Mouse (Mus musculus) left cerebral cortex, postnatal 4 days (tissue): ENCODE measurements around the gene Trim69. TPM values are rescaled to one million over a fixed set of nuclear protein-coding genes. Genes with fewer than 3 reads are reported as not detected.

Experiments used
- DNase-seq: peaks from one replicate; pipeline ENCODE4 v3.0.0-alpha.2; 2022
- intact Hi-C: fragments of 180-260 bp; cut with DNase I; formaldehyde crosslinking; loops from one replicate; pipeline ENCODE4 v1.15.1; 2025
- total RNA-seq, 2 experiments: library from RNA; stranded (reverse); gene quantifications; 2 replicates each; pipeline ENCODE4 v1.2.3; 2021

Trim69 gene
- total RNA-seq, 2 experiments from 2014 or later = not detected

DNA sequence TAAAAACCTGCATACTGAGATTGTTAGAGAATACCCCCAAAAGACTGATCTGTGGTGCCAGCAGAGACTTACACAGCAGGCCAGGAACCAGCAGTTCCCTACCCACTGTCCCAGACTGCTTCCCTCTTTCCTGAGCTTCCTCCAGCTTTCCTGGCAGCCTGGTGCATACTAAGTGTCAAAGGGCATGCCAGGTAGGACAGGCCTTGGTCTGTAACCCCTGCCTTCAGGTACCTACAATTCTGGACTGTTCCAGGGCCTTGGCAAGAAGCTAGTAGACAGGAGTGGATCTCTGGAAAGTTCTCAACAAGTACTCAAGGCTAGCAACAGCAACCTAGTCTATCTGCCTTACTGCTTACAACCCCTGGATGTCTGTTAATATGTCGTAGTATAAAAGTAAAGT, 9.3 kb upstream of the Trim69 start:
- DNase-seq = no peak
- intact Hi-C loops = no loop called here

DNA sequence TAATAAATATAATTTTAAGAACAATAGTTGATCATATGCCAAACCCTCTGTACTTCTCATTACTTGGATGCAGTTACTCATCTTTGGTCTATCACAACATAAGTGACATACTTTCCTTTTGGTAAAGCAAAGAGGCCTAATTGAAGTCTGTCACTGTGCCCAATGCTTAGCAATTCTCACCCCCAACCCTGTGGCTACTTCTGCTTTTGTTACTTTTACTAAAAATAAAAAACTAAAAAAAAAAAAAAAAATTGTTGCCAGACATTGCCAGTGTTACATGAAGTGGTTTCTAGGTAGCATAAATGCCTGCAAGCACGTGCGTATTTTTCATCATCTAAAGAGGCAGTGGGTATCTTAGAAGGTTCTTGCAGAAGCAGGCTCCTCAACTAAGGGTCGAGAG, 7.7 kb upstream of the Trim69 start:
- DNase-seq = no peak
- intact Hi-C loops = no loop called here

DNA sequence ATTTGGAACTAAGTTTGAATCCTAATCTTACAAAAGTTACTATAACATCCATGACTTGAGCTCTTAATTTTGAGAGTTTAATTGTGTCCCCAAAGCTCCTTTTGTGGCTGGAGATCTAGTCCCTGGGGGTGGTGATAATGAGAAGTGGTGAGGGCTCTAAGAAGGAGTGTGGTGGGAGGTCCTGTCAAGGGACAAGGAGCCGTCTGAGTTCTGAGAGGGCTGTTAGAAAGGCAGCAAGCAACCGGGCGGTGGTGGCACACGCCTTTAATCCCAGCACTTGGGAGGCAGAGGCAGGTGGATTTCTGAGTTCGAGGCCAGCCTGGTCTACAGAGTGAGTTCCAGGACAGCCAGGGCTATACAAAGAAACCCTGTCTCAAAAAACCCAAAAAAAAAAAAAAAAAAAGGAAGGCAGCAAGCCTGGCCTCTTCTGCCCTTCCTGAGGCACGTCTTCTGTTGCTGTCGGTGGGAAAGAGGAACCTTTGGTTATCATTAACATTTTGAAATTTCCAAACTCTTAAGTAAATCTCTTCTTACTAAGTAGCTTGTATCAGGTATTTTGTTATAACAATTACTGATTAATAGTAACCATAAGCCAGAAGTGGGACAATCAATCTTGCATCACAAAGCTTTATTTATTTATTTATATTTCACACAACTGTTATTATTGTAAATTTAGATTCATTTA, 6.7 kb upstream of the Trim69 start:
- intact Hi-C loops = no loop called here
- DNase-seq = no peak

DNA sequence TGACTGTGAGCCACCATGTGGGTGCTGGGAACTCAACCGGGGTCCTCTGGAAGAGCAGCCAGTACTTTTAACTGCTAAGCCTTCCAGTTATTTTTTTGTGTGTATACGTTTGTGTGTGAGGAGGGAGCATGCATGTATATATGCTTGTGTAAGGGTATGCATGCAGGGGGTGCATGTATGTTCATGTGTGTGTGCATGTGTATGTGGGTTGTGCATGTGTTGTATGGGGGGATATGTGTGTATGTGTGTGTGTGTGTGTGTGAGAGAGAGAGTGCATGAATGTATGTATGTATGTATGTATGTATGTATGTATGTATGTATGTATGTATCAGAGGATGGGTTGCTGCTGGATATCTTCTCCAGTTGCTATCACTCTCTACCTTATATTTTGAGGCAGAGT, 6.0 kb upstream of the Trim69 start:
- intact Hi-C loops = no loop called here
- no peak for DNase-seq

DNA sequence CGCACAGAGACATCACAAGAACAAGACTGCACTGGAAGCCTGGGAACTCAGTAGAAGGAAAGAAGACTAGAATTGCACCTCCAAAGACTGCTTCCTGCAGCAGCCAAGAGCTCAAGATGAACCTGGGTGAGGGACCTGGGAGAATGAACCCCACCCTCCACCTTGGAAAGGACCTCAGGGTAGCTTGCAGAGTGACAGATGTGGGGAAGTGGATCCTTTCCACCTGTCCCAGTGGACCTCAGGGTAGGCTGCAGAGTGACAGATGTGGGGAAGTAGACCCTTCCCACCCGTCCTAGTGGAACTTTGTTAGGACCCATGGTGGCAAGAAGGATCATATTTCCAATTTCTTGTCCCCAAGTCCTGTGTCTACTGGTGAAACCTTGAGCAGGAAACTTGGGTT, 5.2 kb upstream of the Trim69 start:
- no peak for DNase-seq
- intact Hi-C loops = no loop called here

DNA sequence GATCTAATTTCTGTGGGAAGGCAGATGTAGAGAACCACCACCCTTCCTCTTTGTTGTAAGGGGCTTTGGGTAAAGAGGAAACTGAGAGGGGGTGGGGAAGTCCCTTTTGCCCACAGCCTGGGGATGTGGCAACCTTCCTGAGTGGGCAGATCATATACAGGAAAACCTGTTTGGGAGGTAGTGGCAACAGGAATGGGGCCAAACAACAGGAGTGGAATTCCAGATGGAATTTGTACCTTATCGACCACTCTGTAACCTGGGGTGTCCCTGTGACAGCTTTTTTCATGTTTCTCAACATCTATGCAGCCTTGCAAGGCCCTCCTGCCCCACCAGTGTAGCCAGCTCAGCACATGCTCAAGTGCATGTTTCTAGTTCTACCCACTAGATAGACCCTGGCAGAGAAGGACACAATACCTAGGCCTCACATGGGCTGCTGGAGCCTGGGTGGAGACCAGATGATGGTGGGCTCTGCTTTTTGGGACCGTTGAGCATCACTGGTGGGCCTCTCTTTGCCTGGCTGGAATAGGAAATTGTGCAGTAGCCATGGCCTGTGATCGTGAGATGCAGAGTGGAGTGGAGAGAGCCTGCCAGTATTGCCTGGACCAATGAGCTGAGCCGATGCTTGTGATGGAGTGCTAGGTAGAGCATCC, 4.3 kb upstream of the Trim69 start:
- DNase-seq = no peak
- intact Hi-C loops = no loop called here

DNA sequence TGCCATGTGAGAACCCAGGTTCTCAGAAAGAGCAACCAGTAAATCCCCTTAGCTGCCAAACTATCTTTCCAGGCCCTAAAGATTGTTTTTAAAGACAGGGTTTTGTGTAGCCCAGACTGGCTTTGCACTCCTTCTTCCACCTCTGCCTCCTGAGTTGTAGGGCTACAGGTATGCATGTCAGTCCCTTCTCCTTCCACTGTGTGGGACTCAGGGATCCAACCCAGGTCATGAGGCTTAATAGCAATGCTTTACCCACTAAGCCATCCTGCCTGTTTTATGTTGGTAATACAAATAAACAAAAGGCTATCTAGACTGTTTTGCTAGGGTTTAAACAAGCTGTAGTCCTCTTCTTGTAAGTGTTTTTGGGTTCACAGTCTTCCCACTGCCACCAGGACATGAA, 2.9 kb upstream of the Trim69 start:
- intact Hi-C loops = no loop called here
- DNase-seq = no peak

DNA sequence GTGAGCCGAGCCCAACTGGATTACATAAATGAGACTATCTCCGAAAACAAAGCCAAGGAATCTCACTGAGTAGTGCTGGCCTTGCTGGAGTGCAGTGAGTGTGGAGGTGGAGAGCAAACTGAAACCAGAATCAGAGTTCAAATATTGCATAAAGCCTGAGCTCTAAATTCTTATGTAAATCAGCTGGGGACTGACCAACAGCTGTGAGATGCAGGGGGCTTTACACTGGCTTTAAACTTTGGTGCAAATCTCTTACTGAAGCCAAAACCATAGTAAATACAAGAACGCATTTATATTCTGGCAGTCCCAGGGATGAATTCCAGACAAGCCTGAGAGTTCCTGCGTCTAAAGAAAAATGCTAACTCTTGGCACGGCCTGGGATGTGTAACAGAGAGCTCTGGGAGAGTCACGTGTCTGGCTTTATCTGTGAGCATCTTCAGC, 2.1 kb upstream of the Trim69 start:
- intact Hi-C loops = no loop called here
- no peak for DNase-seq

DNA sequence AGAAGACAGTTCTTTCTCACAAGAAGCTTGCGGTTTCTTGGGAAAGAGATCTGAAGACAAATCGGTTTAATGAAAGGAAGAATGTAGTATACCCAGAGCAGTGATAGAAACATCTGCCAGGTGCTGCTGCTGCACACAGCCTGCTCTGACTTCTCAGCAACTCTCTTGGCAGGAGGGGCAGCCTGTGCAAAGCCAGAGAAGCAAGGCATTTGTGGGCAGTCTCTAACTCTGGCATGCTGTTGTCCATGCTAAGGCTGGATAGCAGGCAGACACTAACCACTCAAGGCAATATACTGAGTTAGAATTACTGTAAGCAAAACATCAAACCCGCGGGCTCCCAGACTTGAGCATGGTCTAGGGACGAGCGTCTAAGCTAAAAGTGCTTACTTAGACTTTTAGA, 833 bp upstream of the Trim69 start:
- intact Hi-C loops = loop anchor here (5.0 kb wide), 1 partner anchor 87 kb away; no protein-coding TSS in a partner anchor
- no peak for DNase-seq

DNA sequence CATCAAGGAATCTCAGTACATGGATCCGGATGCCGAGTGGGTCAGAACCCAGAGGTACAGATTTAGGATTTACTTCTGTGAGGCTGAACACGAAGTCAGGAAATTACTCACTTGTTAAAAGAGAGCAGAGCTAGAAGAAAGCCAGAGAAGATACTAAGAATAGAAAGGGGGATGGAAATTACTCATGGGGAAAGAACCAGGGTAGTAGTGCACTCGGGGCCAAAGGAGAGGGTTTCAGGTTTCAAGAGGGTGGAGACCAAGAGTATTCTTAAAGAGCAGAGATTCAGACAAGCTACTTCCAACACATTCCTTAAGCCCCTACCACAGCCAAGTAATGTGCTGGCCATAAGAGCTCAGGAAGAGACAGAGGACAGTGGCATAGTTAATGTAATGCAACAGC, 1.0 kb downstream of the Trim69 start:
- intact Hi-C loops = loop anchor here (5.0 kb wide), 1 partner anchor 89 kb away; no protein-coding TSS in a partner anchor
- DNase-seq = no peak

DNA sequence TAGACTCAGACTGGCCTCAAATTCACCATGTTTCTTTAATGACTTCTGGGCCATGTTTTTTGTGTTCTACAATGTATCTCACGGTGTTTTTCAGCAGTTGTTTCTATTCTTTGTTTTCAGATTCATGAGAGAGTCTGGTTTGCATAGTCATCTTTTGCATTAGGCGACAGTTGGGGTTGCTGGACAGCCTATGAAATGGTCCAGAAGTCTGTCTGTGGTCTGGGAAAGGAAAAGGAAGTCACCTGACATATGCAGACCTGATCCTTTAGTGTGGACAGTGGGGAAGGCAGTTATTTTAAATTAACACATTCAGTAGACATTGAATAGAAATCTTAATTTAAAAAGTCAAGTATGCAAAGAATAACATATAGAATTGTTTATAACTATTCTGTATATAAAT, 2.0 kb downstream of the Trim69 start:
- intact Hi-C loops = loop anchor here (5.0 kb wide), 1 partner anchor 90 kb away; no protein-coding TSS in a partner anchor
- DNase-seq = no peak

DNA sequence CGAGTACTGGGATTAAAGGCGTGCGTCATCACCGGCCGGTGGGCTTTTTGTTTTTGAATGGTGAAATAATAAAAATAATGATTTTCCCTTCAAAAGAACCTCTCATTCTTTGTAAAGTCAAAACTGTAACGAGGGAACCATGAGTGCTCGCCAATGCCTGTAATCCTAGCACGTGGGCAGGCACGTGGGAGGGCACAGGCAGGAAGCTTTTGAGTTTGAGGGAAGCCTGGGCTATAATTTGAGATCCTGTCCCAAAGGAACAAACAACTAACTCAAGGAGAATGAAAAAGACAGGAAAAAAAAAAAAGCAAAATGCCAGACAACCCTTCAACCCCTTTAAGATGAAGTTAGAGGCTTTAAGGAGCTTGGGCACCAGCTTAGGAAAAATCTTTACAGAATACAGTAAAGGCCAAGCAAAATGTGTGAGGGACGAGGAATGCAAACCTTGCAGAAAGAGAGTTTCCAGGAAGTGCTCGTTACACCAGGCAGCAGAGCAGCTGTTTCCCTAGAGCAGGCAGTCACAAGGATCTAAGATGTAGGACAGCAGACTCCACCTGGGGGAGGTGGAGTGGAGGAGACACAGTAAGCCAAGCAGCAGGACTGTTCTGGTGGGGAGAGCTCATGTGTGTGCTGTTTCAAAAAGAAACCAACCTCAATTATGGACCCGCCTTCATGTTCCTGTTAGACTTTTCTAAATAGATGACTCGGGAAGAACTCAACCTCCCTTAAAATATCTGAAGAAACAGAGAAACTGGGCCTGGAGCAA, 3.1 kb downstream of the Trim69 start:
- no peak for DNase-seq
- intact Hi-C loops = loop anchor here (5.0 kb wide), 1 partner anchor 91 kb away; no protein-coding TSS in a partner anchor

DNA sequence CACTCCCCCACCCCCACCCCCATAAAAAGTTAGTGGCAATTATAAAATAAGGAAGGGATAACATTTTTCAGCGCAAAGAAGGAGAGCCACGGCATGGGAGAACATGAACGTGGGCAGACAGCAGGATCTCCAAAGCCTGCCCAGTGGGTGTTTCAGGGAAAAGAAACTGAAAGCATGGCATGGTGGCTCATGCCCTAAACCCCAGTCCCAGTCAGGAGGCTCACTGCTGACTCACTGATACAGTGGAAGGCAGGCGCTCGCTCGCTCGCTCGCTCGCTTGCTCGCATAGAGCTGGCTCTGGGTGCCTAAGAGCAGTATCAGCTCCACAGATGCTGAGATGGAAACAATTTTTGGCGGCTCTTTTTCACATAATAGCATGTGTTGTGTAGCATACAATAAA, 3.8 kb downstream of the Trim69 start:
- intact Hi-C loops = loop anchor here (5.0 kb wide), 1 partner anchor 92 kb away; no protein-coding TSS in a partner anchor
- DNase-seq = no peak

DNA sequence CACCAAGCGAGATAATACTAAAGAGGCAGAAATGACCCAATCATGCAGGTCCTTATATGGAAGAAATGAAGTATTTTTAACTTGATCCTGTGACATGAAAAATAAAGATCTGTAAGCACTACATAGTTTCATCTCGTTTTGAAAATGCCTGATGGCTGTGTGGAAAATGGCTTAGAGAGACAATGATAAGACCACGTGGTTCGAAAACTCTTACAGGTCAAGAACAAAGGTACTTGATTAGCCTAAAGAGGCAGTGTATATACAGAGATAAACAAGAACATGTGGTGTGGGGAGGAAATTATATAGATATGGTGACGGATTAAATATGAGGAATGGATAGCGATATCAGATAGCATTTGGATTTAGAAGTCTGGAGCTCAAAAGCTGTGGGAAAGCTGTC, 10.8 kb downstream of the Trim69 start:
- no peak for DNase-seq
- intact Hi-C loops = no loop called here

DNA sequence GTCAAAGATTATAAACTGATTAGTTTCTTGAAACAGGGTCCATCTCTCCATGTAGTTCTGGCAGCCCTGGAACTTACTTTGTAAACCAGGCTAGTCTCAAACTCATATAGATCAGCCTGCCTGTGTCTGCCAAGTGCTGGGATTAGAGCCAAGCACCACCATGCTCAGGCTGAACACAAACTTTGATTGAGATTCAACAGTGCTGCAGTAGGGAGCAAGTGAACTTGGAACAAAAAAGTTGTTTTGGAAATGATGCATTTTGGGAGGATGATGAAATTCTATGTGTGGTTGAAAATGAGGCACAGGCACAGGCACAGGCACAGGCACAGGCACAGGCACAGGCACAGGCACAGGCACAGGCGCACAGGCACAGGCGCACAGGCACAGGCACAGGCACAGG, 11.7 kb downstream of the Trim69 start:
- DNase-seq = peak; percentile 10
- intact Hi-C loops = no loop called here

DNA sequence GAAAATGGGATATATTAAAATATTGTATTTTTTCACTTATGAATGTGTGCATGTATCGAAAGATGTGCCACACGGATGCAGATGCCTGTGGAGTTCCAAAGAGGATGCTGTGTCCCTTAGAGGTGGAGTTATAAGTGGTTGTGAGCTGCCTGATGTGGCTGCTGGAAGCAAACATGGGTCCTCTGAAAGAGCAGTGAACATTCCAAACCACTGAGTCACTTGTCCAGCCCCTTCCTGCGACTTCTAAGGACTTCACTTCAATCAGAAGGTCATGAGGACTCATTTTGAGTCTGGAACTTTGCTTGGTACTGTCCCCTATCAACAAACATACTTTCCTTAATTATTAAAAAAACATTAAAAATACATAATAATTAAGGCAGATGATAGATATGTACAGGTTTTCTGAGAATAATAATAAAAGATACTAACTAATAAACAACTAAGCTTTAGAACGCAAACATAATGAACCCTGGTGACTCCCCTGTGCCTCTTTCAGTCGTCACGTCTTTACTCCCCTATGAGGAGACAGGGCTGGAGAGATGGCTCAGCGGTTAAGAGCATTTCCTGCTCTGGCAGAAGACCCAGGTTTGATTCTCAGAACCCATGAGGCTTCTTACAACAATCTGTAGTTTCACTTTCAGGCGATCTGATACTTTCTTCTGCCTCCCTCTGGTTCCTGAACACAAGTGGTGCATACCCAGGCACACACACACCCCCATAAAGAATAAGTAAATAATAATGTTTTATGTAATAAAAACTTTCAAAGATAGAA, 19.7 kb downstream of the Trim69 start:
- DNase-seq = no peak
- intact Hi-C loops = loop anchor here (10.0 kb wide), 1 partner anchor 375 kb away; no protein-coding TSS in a partner anchor

DNA sequence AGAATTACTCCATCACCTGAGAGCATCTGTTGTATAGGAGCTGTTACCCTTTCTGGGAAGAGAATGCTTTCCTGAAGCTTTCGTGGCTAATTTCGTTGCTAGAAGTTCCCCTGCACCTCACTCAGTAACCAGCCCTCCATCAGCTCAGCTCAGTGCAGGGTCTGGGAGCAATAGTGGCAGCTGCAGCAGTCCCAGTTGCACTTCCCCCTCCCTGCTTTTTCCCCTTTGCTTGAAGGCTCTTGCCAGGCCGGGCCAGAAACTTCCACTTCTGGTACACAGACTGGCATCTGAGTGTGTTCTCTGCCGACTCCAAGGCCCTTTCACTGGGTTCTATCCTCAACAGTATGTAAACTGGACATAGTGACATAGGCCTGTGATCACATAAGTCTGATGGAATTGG, 24.6 kb downstream of the Trim69 start:
- intact Hi-C loops = loop anchor here (10.0 kb wide), 1 partner anchor 370 kb away; no protein-coding TSS in a partner anchor
- no peak for DNase-seq

DNA sequence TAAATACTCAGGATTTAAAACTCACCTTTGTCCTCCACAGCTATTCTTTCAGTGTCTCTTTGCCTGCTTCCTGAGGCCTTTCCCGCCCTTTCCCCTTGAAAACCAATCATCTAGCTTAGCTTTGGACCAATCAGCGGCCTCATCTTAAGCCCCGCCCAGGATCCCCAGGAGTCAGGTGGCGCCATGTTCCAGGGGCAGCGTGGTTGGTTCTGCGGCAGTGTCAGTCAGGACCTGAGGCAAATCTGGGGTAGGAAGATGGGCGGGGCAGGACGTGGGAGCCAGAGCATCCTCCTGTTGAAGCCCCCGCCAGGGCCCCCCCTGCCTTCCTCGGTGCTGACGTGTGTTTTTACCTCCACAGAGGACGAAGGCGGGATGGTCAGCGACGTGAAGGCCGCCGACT, 25.6 kb downstream of the Trim69 start, which contains the start of the genes Patl2 and Terb2:
TSS of gene Patl2 (minus strand) at position 84 of the 400 bp plus-strand sequence.
TSS of gene Terb2 (plus strand) at position 167 of the 400 bp plus-strand sequence.
- DNase-seq = no peak
- intact Hi-C loops = loop anchor here (10.0 kb wide), 1 partner anchor 369 kb away; no protein-coding TSS in a partner anchor

DNA sequence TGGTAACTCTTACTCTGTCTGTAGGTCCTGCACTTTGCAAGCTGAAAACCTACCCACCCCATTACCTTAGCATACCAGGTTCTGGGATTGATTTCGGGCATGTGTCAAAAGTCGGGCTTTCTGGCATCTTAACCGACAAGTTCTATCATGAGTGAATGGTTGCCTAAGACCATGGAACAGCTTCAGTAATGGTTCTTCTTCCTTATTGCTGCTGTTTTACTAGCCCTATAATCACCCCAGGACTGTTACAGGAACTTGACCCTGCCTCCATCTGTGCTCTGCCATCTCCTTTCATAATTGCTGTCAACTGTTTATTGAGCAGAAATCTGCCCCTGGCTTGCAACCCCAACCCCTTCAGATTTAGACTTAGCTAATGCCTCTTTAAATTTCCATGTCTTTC, 26.3 kb downstream of the Trim69 start:
- DNase-seq = no peak
- intact Hi-C loops = loop anchor here (10.0 kb wide), 1 partner anchor 368 kb away; no protein-coding TSS in a partner anchor

DNA sequence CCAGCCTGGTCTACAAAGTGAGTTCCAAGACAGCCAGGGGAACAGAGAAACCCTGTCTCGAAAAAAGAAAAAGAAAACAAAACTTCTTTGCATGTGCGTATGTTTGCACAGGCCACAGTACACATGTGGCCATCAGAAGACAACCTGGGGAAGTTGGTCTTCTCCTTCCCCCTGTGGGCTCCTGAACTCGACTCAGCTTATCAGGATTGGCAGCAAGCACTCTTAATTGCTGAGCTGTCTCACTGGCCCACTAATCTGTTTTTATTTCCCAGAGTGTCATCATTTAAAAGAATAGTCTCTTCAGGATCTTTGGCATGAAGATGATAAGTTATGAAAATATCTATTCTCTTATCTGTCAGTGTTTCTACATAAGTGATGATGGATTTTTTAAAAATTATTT, 31.3 kb downstream of the Trim69 start:
- DNase-seq = no peak
- intact Hi-C loops = loop anchor here (5.0 to 10.0 kb wide), 2 partner anchors 110 to 433 kb away; no protein-coding TSS in a partner anchor
